Mouse (Mus musculus) thymus, adult 2 months (tissue): Measurements from ENCODE around the gene Usp24.

Source experiments
- CTCF ChIP-seq: fragments of 200-500 bp; IDR thresholded peaks from 2 replicates; pipeline ENCODE4 v1.5.1; 2012; ENCODE audit warnings: mild to moderate bottlenecking, control low read depth, low read length, moderate library complexity, borderline replicate concordance; ENCODE audit not compliant: control insufficient read depth, poor library complexity, insufficient read depth; ENCODE audit errors: extremely low read depth
- POLR2A ChIP-seq: fragments of 200-500 bp; IDR thresholded peaks from 2 replicates; pipeline ENCODE4 v1.6.1; 2012; ENCODE audit warnings: mild to moderate bottlenecking, low read length, control low read depth, moderate library complexity; ENCODE audit not compliant: control insufficient read depth, poor library complexity, insufficient read depth; ENCODE audit errors: extremely low read depth

DNA sequence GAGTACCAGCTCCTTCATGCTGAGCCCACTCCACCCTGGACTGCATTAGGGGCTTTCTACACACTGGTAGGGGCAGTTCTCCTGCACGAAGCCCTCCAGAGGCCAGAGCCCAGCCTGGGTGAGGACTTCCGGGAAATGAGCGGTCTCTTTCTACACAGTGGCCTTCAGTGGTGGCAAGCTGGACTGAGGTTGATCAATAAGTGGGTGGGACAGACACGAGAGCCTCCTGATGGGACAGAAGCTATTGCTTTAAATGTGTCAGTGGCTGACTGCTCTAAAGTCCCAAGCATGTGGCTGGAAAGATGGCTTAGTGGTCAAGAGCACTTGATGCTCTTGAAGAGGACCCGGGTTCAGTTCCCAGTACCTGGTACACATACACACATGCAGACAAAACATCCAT lies 137.1 kb downstream of the Usp24 start:
- TF ChIP-seq POLR2A (no peak), CTCF (no peak)
